Mouse (Mus musculus) liver, adult (tissue): ENCODE results near the gene Med15.

Experiments used
- GATA4 ChIP-seq: IDR thresholded peaks from 2 replicates; pipeline ENCODE4 v1.6.1; 2014; ENCODE audit warnings: mild to moderate bottlenecking, low read length; ENCODE audit not compliant: insufficient replicate concordance

Gene Med15

DNA sequence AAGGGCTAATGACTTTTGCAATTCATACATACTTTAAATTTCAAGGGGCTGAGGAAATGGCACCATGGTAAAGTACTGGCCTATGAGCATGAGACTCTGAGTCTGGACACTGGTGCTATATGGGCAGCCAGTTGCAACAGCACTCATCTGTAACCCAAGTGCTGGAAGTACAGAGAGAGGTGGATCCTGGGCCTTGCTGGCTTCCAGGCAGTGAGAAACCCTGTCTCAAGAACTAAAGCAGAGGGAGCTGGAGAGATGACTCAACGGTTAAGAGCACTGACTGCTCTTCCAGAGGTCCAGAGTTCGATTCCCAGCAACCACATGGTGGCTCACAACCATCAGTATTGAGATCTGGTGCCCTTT, 31.7 kb downstream of the Med15 start:
- TF ChIP-seq GATA4, result no peak

DNA sequence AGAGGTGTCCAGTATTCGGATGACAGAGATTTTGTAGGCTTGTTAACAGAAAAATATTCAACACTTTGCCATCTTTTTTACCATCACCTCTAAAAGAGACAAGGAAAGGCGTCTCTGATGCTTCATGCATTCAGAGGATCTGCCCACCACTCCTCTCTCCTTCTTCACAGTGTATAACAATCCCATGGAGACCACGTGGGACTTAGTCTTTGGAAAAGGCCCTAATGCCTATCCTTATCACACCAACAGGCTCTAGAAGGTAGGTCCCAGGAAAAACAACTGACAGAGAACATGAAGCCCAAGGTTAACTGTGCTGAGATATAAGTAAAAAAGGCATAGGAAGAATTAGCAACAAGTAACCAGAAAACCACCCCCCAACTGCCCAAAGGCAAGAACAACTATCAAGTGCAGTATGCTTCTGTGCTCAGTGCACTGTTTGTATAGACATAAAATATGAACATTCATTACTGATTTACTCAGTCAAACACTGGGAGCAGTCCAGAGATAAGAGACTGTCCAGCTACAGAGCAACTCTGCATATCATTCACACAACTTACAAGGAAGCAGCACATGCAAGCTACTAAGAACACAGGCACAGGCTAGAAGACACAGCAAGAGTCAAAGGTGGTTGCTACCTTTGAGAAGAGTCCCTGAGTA, 32.2 kb downstream of the Med15 start:
- no peak for TF ChIP-seq GATA4

DNA sequence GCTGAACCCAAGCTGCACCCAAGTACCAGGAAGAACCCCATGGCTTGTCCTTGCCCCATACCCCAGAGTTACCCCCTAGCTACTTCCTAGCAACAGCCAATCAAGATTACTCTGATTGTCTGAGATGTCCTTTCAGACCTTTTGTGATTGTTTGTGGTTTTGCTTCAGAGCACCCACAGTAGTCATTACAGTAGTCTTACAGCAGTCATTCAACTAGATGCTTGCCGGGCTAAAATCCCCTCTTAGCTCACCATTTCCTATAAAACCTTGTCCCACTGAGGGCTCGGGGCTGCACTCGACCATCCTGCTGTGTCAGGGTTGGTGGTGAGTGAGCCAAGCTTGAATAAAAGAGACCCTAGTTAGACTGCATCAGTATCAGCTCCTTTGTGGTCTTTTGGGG, 37.8 kb downstream of the Med15 start:
- no peak for TF ChIP-seq GATA4

DNA sequence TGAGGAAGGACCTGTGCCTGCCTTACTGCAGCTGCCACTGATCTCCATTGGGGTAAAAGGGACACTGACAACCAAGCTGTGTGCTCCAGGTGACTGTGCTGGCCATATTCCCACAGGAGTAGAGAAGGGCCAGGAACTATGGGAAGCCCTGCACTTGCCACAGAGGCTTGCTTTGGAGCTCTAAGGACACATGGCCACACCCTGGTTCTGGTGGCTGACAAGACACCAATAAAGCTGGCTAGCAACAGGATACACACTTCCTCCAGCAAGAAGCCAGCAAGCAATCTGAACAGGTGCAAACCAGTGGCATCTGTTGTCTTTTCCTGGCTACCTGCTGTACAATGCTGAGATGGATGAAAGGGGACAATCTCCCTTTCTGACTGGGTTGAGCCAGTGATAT, 62.8 kb downstream of the Med15 start:
- TF ChIP-seq GATA4, result no peak

DNA sequence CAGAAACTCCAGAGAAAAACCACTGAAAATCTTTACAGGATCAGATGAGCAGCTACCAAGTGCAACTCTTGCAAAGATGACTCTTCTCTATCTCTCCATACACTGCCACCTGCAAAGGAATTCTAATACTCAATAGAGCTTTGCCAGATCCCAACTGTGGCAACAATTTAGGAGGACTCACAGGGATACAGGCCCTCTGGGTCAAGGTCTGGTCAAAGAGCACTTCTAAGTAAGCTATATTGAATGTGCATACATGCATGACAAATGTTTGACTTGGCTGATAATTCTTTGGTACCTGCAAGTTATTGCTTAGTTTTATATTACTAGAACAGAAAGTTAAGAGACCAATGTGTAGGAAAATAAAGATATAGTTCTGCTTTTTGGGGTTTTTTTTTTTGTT, 67.1 kb downstream of the Med15 start:
- TF ChIP-seq GATA4, result no peak

DNA sequence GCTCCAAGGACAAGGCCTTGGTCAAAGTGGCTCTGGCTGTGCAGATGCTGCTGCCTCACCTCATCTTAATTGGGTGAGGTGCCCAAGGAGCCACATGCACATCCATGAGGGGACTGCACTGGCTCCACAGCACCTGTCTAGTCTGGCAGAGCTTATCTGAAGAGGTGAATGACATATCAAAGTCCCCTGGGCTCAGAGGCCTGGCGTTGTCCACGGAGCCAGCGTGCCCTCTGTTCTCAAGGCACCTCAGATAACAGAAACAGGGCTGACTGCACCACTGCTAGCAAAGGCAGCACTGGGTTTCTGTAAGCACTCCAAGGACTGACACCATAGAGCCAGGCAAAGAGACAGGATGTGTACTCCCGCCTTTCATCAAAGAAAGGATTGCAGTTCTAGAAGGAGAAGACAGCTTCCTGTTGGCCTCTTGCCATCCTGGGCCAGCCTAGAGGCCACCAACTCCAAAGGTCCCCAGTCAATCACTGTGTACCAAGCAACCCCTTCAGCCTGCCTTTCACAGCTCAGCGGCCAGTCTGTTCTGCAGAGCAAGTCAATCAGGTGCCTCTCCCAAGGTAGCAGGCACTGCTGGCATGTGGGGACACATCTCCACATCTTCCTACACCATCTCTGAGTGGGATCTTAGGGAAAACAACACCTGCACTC, 76.3 kb downstream of the Med15 start:
- peak; percentile 66; the same call in 1 of the 2 replicates for TF ChIP-seq GATA4

DNA sequence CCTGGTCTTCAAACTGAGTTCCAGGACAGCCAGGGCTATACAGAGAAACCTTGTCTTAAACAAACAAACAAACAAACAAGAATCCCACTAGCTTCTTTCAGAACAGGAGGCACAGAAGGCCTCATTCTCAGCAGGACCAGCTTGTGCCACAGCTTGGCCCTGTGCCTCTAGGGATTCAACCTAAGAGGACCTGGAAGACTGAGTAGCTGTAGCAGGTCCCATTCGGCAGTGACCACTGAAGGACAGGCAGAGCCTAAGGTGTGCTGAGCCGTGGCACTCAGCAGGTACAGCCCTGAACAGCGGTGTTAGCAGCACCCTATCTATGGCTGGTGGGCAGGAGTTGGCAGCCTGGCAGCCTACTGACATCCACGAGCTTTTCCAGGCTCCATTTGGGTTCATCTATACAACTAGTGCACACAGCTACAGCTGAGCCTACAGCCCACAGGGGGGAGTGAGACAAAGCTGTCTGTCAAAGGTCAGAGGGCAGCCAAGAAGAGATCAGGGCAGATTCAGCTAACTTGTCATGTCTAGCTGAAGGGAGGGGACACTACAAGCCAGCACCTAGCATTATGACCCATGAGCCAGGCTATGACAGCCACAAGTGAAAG, 78.4 kb downstream of the Med15 start:
- TF ChIP-seq GATA4, result no peak

DNA sequence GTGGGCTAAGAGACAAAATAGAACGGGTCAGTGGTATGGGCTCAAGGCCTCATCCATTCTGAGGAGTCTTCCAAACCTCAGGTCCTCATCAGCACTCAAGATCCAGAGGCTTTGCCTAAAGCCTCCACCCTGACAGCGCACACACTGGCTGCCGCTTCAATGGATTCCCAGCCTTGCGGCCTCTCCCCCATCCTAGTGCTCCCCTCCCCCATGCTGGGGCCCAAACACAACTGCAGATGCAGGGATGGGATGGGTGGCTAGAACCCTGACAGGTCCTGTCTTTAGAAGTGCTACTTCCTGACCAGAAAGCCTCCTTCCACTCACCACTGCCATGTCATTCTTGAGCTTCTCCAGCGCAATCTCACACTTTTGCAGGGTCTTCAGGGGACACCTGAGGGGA, 79.1 kb downstream of the Med15 start:
- no peak for TF ChIP-seq GATA4

DNA sequence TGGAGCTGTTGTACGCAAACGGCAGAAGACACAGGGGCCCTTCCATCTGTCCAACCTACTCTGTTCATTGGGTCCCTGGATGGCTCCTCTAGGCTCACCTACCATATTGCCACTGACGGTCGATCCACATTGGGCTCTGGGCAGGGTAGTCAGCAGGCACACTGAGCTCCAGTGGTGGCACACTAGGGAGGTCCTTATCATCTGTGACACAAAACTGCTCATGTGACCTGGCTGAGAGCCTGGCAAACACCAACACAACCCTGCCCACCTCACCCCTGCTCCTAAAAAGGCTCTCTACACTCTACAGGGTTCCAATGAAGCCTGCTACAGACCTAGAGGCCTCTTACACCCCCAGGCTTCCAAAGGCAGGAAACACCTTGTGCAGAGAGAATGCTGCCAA, 80.1 kb downstream of the Med15 start:
- TF ChIP-seq GATA4, result no peak

DNA sequence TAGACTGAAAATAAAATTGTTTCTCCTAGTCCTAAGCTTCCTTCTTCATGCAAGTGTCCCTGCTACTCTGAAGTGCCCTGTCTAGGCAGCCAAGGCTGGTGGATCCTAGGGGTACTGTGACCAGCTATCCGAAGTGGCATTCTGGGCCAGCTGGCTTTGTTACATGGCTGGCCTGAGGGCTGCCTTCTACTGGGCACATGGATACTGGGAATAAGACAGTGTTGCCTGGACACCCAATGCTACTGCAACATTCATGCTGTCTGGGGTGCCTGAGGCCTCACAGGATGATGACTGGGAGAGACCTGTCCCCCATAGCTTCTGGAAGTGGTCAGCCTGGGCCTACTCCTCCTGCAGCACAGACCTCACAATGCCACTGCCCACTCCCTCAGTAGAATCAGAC, 82.0 kb downstream of the Med15 start:
- TF ChIP-seq GATA4, result no peak

DNA sequence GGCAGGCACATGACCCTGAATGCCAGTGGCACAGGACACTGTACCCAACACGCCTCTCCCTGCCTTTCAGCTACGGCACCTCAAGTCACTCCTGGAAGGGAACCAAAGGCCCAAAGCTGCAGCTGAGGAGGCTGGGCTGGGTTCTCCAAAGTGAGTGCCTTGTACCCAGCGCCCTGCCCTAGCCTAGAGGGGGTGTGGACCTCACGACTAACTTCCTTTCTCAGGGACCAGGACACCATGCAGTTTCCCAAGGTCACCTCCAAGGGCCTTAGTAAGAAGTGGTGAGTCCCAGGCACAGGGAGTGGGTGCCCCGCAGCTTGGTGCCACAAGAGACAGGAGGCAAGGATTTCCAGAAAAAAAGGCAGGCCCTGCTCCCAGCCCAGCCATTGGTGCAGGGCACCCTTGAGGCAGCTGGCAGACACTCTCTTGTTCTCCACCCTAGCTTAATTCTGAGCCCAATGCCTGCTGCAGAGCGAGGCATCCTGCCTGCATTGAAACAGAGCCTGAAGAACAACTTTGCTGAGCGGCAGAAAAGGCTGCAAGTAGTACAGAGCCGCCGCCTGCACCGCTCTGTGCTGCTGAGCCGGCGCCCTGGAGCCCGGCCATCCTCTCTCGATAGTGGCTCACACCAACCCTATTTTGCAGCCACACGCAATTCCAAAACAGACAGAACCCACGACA, 82.6 kb downstream of the Med15 start:
- TF ChIP-seq GATA4, result no peak

DNA sequence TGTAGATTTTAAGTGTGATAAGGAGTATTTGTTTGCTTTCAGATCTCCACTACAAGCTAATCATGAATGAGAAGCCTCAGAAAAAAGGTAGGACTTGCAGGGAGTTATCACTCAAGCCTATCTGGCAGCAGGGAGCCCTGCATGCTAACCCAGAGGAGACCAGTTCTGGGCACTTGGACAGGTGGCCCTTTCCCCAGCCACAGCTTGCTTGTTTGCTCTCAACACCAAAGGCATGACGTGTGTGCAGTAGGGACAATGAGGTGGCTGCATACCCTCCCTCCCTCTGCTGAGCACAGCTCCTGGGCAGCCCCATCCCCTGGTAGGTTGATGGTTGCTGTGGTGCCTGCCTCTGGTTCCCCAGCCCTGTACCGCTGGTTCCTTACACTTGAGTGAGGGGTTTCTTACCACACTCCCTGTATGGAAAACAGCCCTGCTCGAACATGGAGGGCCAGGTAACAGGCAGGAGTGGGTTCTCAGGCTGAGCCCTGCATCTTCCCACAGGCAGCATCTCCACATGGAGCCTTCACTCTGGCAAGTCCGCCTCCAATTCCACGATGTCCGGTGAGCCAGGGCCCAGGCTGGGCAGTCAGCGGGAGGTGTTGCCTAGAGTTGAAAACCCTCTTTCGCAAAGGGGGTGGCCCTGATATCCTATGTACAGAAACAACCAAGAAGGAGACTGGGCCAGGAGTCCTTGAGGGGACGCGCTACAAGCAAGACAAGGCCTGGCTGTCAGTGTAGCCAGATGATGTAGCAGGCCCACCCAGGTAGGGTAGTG, 84.9 kb downstream of the Med15 start:
- no peak for TF ChIP-seq GATA4

DNA sequence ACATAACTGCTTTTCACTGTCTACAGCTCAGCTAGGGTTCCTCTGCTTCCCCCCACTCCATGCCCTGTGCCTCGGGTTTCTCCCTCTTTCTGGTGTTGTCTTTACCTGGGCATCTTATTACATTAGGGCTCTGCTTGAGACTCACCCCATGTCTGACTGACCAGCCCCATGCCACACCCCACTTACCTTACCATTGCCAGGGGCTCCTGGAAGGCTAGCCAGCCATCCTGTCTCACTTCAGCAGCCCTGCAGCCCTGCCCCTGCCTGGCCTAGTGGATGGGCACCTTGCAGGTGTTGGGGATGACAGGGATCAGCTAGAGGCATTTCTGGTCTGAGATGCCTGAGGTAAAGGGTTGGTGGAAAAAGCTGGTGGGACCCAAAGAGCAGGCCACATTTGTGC, 85.5 kb downstream of the Med15 start:
- no peak for TF ChIP-seq GATA4

DNA sequence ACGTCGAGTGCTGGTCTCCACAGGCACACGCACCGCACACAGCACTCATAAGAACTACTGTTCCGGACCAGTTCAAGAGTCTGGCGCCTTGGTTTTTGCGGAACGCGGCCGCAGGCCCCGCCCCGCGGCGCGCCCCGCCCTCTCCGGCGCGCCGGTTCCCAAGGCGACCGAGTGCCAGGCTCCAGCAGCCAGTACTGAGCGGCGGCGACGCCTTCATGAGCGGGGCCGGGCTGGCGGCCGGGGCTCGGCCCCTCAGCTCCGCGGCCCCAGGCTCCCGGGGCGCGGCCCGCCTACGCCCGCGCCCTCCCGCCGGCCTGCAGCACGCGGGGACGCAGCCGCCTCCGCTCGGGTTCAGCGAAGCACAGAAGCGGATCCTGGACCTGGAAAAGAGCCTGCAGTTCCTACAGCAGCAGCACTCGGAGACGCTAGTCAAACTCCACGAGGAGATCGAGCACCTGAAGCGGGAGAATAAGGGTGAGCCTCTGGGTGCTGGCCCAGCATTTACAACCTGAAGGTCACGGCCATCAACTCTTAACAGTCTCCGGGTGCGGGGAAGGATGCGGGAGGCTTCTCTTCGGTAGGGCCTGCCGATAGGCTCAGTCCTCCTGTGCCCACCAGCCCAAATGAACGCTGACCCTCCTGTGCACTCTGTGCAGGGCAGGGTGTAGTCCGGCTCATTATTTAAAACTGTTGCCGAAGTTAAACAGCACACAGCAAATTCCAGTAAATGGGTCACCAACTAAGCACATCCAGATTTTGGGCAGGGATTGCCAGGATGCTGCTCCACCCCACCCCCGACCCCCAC, 86.2 kb downstream of the Med15 start, which contains the start of gene Ccdc74a:
TSS of gene Ccdc74a (plus strand) at position 161 of the 805 bp plus-strand sequence.
- no peak for TF ChIP-seq GATA4

DNA sequence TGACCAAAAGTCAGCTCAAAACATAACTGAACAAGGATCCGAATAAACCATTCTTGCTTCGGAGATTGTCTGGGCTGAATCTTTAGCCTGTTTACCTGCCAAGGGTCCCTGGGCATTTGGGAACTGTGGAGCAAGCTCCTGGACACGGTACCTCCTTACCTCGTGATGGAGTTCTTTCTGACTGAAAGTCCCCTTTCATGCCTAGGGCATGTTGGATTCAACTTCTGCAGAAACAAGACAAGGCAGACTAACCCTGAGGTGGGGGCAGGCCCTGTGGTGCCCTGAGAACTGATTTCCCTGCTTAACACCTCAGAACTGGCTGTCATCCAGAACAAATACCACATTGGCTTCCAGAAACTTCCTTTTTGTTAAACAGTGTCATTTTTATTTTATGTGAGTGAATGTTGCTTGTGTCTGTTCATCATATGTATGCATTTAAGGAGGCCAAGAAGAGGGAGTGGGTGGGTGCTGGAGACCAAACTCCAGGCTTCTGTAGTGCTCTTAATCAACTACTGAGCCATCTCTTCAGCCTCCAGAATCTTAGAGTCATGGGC, 89.2 kb downstream of the Med15 start:
- TF ChIP-seq GATA4, result no peak

DNA sequence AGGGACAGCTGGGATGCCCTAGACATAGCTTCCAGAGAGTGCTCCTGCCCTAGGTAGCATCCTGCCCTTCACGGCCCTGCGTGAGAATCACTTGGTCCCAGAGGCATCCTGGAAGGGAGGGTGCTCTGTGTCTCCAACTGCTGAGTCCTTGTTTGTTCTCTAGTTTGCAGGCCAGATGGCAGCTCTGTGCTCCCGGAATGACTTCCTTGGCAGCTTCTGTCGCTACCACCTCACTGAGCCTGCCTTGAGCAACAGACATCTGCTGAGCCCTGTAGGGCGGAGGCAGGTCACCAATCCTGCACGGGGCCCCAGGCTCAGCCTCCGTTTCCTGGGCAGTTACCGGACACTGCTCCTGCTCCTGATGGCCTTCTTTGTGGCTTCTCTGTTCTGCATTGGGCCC, 90.4 kb downstream of the Med15 start:
- TF ChIP-seq GATA4, result no peak
